In the genomic region with DNA sequence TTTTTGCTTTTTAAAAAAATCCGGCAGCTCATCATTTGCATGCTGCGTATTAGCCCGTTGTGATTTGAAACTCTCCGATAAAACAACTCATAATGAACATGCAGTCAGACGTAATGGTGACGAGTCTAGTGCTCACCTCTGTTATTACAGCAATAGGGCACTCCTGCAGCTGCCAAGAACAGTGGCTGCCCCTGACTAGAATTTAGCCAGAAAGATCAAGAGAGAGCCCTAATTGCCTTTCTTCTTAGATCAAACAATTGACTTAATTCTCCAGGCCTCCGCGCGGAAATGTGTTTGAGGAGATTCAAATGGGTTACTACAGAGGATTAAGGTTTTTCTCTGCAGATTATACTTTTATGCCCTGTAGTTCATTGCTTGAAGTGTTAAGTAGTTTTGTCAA, we compare ENCODE assay signal across 16 mouse cellular contexts.
"Had no signal": no experiment of that assay in that cellular context is flagged by ENCODE, and none has a peak within 500 bp of the region (broad histone marks: within the 10 kb centered on the region; RNA-seq: fewer than 3 reads in every experiment).

No protein-coding gene starts in this region.

- H3K9ac ChIP-seq: limb, embryonic 13.5 days; lung, embryonic 14.5 days; neural tube, embryonic 15.5 days; stomach, embryonic 15.5 days had no signal

- DNase-seq: kidney, adult 8-10 months; kidney, postnatal 36 days; left cerebral cortex, postnatal 4 days; lung, embryonic 14.5 days; lung, postnatal 10 days; lung, postnatal 4 days; thymus, adult 2 months; thymus, postnatal 25 days had no signal

- H3K9me3 ChIP-seq: limb, embryonic 13.5 days; neural tube, embryonic 15.5 days; stomach, embryonic 15.5 days had no signal

- ATAC-seq: intestine, postnatal 0 days had no signal

- H3K4me2 ChIP-seq: limb, embryonic 13.5 days; liver, embryonic 11.5 days; lung, embryonic 14.5 days; neural tube, embryonic 15.5 days; stomach, embryonic 15.5 days had no signal

- H3K4me1 ChIP-seq: neural tube, embryonic 15.5 days; stomach, embryonic 15.5 days had no signal

- H3K4me3 ChIP-seq: layer of hippocampus, adult 2 months; limb, embryonic 13.5 days; myocyte; neural tube, embryonic 15.5 days; stomach, embryonic 15.5 days had no signal

- H3K27ac ChIP-seq: kidney, postnatal 0 days; layer of hippocampus, adult 2 months; limb, embryonic 13.5 days; neural tube, embryonic 15.5 days; stomach, embryonic 15.5 days had no signal

- H3K27me3 ChIP-seq: limb, embryonic 13.5 days; neural tube, embryonic 15.5 days; stomach, embryonic 15.5 days had no signal

- H3K36me3 ChIP-seq: stomach, embryonic 15.5 days had no signal
